Mouse (Mus musculus) embryonic facial prominence, embryonic 15.5 days (tissue): ENCODE measurements around the gene Noc3l. TPM values are rescaled to one million over a fixed set of nuclear protein-coding genes. Genes with fewer than 3 reads are reported as not detected.

Experiments
- ATAC-seq: fragments of 200-750 bp; cut with Nextera tagmentation; 2 replicates; pipeline ENCODE4 v1.8.0; 2017; ENCODE audit warnings: low read depth, moderate TSS enrichment; ENCODE audit not compliant: insufficient number of reproducible peaks, low FRiP score, low TSS enrichment
- H3K27ac ChIP-seq: fragments of 300-500 bp; sonication (generic); replicated peaks from 2 replicates; pipeline ENCODE4 v1.5.1; 2015; ENCODE audit warnings: mild to moderate bottlenecking, inconsistent platforms
- H3K27me3 ChIP-seq: fragments of 300-500 bp; sonication (generic); 2 replicates; pipeline ENCODE4 v1.6.1; 2015; ENCODE audit warnings: inconsistent platforms
- H3K36me3 ChIP-seq: fragments of 300-500 bp; sonication (generic); 2 replicates; pipeline ENCODE4 v1.6.1; 2015; ENCODE audit warnings: mild to moderate bottlenecking, inconsistent platforms
- H3K4me1 ChIP-seq: fragments of 300-500 bp; sonication (generic); 2 replicates; pipeline ENCODE4 v1.6.1; 2015; ENCODE audit warnings: inconsistent platforms
- H3K4me2 ChIP-seq: fragments of 300-500 bp; sonication (generic); replicated peaks from 2 replicates; pipeline ENCODE4 v1.6.1; 2015; ENCODE audit warnings: mild to moderate bottlenecking, inconsistent platforms
- H3K4me3 ChIP-seq: fragments of 300-500 bp; sonication (generic); replicated peaks from 2 replicates; pipeline ENCODE4 v1.5.1; 2015; ENCODE audit warnings: mild to moderate bottlenecking, inconsistent platforms
- H3K9ac ChIP-seq: fragments of 300-500 bp; sonication (generic); 2 replicates; pipeline ENCODE4 v1.6.1; 2015; ENCODE audit warnings: inconsistent platforms
- H3K9me3 ChIP-seq: fragments of 300-500 bp; sonication (generic); replicated peaks from 2 replicates; pipeline ENCODE4 v1.6.1; 2016; ENCODE audit warnings: inconsistent platforms
- WGBS: fragments of 180-500 bp; shearing (Covaris S2); methylation state at CpG from one replicate; pipeline ENCODE4 v1.1.7; 2015; 5-methylcytosine and 5-hydroxymethylcytosine counted together
- polyA plus RNA-seq: library from polyadenylated mRNA; unstranded; fragments of >200 nt; fragmentation: Nextera tagmentation; extraction: Ambion mirVana; gene quantifications from 2 replicates; pipeline ENCODE4 v1.2.1, GENCODE M21; 2015

Gene Noc3l
- polyA plus RNA-seq, 1 experiment from 2014 or later, result 6.1 TPM

DNA sequence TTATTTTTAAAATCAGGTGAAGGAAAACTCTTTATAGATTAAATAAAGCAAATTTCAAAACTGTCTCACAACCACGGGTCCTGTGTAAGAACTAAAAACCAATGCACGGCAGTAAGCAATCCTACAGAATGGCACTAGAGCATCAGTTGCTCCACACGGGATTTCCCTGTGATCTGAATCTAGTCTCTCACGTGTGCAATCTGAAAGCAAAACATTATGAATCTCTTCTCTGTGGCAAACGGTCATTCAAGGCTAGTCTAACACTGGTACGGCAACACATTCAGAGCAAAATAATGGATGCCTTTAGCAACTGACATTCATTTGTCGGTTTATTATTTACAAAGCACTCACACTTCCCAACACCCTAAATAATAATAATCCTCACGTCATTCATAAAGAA, 846 bp downstream of the Noc3l start:
- H3K36me3 ChIP-seq, result peaks cover 20% of the 10 kb centered on the region
- ATAC-seq, result no peak
- WGBS, result 30% methylated on average over 8 of the region's 8 CpGs
- peak overlapping the region; percentile 83 for H3K4me3 ChIP-seq
- H3K27me3 ChIP-seq, result no peaks in the 10 kb centered on the region
- peak overlapping the region; percentile 60 for H3K4me2 ChIP-seq
- no peaks in the 10 kb centered on the region for H3K9me3 ChIP-seq
- peaks cover 10% of the 10 kb centered on the region for H3K4me1 ChIP-seq
- peak overlapping the region; percentile 53 for H3K9ac ChIP-seq
- no peak overlapping the region for H3K27ac ChIP-seq

GRCm38 (mm10) chr19:38798801-38799200, 20.2 kb downstream of the Noc3l start:
- no peak overlapping the region for H3K4me3 ChIP-seq
- no peak for ATAC-seq
- 78% methylated on average over 6 of the region's 6 CpGs for WGBS
- H3K27ac ChIP-seq, result no peak overlapping the region
- H3K4me1 ChIP-seq, result no peaks in the 10 kb centered on the region
- no peaks in the 10 kb centered on the region for H3K9me3 ChIP-seq
- H3K36me3 ChIP-seq, result peaks cover 76% of the 10 kb centered on the region
- no peak overlapping the region for H3K9ac ChIP-seq
- no peak overlapping the region for H3K4me2 ChIP-seq
- no peaks in the 10 kb centered on the region for H3K27me3 ChIP-seq

DNA sequence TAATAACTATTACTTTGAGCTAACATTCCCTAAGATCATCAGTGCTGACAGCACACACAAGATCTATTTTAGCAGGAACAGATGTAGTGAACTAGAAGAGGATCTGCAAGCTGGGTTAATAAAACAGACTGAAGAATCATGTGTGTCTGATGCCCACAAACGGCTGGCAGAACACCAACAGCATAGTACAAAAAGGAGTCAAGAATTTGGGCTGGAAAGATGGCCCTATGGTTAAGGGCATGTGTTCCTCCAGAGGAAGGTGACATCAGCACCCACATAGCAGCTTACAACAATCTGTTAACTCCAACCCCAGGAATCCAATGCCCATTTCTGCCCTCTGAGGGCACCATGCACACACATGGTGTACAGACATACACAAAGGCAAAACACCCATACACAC, 20.7 kb downstream of the Noc3l start:
- WGBS, result 61% methylated on average over 1 of the region's 1 CpGs
- Histone ChIP-seq H3K4me1 (no peaks in the 10 kb centered on the region), H3K9me3 (no peaks in the 10 kb centered on the region), H3K9ac (no peak overlapping the region), H3K27ac (no peak overlapping the region), H3K27me3 (no peaks in the 10 kb centered on the region), H3K36me3 (peaks cover 76% of the 10 kb centered on the region), H3K4me3 (no peak overlapping the region), H3K4me2 (no peak overlapping the region)
- ATAC-seq, result no peak

DNA sequence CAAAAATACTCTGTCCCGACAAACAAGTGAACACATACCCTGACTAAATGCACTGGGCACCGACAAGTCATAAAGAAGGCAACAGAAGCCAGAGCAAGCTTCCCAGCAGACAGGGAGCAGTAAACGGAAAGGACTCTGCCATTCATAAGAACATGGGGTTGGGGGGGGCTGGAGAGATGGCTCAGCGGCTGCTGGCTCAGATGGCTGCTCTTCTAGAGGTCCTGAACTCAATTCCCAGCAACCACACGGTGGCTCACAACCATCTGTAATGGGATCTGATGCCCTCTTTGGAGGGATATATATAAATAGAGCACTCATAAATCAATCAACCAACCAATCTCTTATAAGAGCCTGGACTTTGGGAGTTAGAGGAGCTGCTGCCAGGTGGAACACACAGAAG, 22.5 kb downstream of the Noc3l start:
- ATAC-seq, result no peak
- Histone ChIP-seq H3K36me3 (peaks cover 71% of the 10 kb centered on the region), H3K9ac (no peak overlapping the region), H3K9me3 (no peaks in the 10 kb centered on the region), H3K4me1 (no peaks in the 10 kb centered on the region), H3K27ac (no peak overlapping the region), H3K27me3 (no peaks in the 10 kb centered on the region), H3K4me3 (no peak overlapping the region), H3K4me2 (no peak overlapping the region)
- WGBS, result 86% methylated on average over 5 of the region's 5 CpGs

GRCm38 (mm10) chr19:38793563-38794045, 25.4 kb downstream of the Noc3l start:
- peaks cover 81% of the 10 kb centered on the region for H3K36me3 ChIP-seq
- WGBS, result 92% methylated on average over 7 of the region's 7 CpGs
- H3K27ac ChIP-seq, result no peak overlapping the region
- H3K9me3 ChIP-seq, result no peaks in the 10 kb centered on the region
- H3K4me1 ChIP-seq, result no peaks in the 10 kb centered on the region
- no peak overlapping the region for H3K4me3 ChIP-seq
- H3K9ac ChIP-seq, result no peak overlapping the region
- no peak overlapping the region for H3K4me2 ChIP-seq
- H3K27me3 ChIP-seq, result no peaks in the 10 kb centered on the region
- no peak; the same call in 1 of the 2 replicates for ATAC-seq

- Histone ChIP-seq H3K4me3 (no peak overlapping the region), H3K27ac (no peak overlapping the region), H3K36me3 (peaks cover 38% of the 10 kb centered on the region), H3K9ac (no peak overlapping the region), H3K9me3 (no peaks in the 10 kb centered on the region), H3K4me1 (no peaks in the 10 kb centered on the region), H3K4me2 (no peak overlapping the region), H3K27me3 (no peaks in the 10 kb centered on the region)
- 85% methylated on average over 6 of the region's 6 CpGs for WGBS
- ATAC-seq, result no peak
Observed at GRCm38 (mm10) chr19:38787756-38788155, 31.3 kb downstream of the Noc3l start.

GRCm38 (mm10) chr19:38783542-38783941, 35.5 kb downstream of the Noc3l start:
- no peak for ATAC-seq
- H3K27ac ChIP-seq, result no peak overlapping the region
- H3K9ac ChIP-seq, result no peak overlapping the region
- no peaks in the 10 kb centered on the region for H3K4me1 ChIP-seq
- no peak overlapping the region for H3K4me3 ChIP-seq
- H3K27me3 ChIP-seq, result no peaks in the 10 kb centered on the region
- WGBS, result 76% methylated on average over 9 of the region's 9 CpGs
- peaks cover 11% of the 10 kb centered on the region; the same call in 1 of the 2 replicates for H3K36me3 ChIP-seq
- no peaks in the 10 kb centered on the region for H3K9me3 ChIP-seq
- no peak overlapping the region for H3K4me2 ChIP-seq

DNA sequence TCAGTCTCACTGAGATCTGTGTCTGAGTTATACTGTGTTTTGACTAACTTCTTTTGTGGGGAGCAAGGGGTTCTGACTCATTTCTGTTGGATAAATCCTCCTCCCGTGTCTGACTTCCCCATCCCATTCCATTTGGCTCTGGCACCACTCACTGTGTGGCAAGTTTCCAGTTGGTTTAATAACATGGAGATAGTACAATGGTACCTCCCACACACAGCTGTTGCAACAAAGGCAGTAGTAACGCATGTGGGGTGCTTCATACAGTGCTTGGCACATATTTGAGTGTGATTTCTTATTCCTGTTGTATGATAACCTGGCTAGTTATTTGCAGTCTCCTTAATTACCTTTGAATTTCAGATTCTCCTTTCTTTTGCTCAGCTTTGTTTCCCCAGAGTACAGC, 40.2 kb downstream of the Noc3l start:
- H3K27ac ChIP-seq, result no peak overlapping the region
- no peak overlapping the region for H3K9ac ChIP-seq
- no peaks in the 10 kb centered on the region for H3K9me3 ChIP-seq
- 0 out of 2 replicates have a peak, but pooled peaks cover 4% of the 10 kb centered on the region for H3K36me3 ChIP-seq
- no peak overlapping the region for H3K4me2 ChIP-seq
- 59% methylated on average over 2 of the region's 2 CpGs for WGBS
- H3K4me3 ChIP-seq, result no peak overlapping the region
- H3K4me1 ChIP-seq, result no peaks in the 10 kb centered on the region
- ATAC-seq, result no peak
- no peaks in the 10 kb centered on the region for H3K27me3 ChIP-seq

- no peaks in the 10 kb centered on the region for H3K4me1 ChIP-seq
- WGBS, result 48% methylated on average over 4 of the region's 4 CpGs
Observed at GRCm38 (mm10) chr19:38775548-38775947, 43.5 kb downstream of the Noc3l start.

DNA sequence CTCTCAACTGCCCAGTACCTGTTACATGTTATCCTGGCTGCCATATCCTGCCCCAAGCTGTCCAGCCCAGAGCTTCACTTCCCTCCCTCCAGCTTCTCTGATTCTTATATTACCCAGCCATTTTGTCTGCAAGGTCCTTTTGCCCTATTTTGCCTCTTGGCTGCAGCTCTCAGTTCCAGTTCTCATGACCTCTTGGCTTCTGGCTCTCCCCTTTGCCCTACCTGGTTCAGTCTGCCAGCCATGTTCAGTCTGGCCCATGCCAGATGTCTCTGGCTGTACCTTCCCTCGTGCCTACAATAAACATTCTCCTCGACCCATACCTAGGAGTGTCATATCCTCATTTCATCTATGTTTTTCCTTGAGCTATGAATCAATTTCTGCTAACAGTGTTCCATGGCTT, 52.7 kb downstream of the Noc3l start:
- no peaks in the 10 kb centered on the region for H3K9me3 ChIP-seq
- WGBS, result 78% methylated on average over 2 of the region's 2 CpGs

More at GRCm38 (mm10) chr19:38775548-38775947, 43.5 kb downstream of the Noc3l start:
- Histone ChIP-seq H3K4me2 (no peak overlapping the region), H3K9ac (no peak overlapping the region), H3K9me3 (no peaks in the 10 kb centered on the region), H3K27ac (no peak overlapping the region), H3K4me3 (no peak overlapping the region), H3K36me3 (no peaks in the 10 kb centered on the region), H3K27me3 (no peaks in the 10 kb centered on the region)
- ATAC-seq, result no peak

GRCm38 (mm10) chr19:38760441-38760840, 58.6 kb downstream of the Noc3l start:
- Histone ChIP-seq H3K4me3 (no peak overlapping the region), H3K36me3 (no peaks in the 10 kb centered on the region), H3K27me3 (no peaks in the 10 kb centered on the region), H3K4me2 (no peak overlapping the region), H3K9me3 (no peaks in the 10 kb centered on the region), H3K27ac (no peak overlapping the region), H3K4me1 (peaks cover 4% of the 10 kb centered on the region; the same call in 1 of the 2 replicates), H3K9ac (no peak overlapping the region)
- no peak for ATAC-seq
- 43% methylated on average over 3 of the region's 3 CpGs for WGBS

More for the DNA sequence above, 52.7 kb downstream of the Noc3l start:
- Histone ChIP-seq H3K4me1 (no peaks in the 10 kb centered on the region), H3K27ac (no peak overlapping the region), H3K27me3 (no peaks in the 10 kb centered on the region), H3K36me3 (no peaks in the 10 kb centered on the region), H3K4me3 (no peak overlapping the region), H3K4me2 (no peak overlapping the region), H3K9ac (no peak overlapping the region)
- ATAC-seq, result no peak

DNA sequence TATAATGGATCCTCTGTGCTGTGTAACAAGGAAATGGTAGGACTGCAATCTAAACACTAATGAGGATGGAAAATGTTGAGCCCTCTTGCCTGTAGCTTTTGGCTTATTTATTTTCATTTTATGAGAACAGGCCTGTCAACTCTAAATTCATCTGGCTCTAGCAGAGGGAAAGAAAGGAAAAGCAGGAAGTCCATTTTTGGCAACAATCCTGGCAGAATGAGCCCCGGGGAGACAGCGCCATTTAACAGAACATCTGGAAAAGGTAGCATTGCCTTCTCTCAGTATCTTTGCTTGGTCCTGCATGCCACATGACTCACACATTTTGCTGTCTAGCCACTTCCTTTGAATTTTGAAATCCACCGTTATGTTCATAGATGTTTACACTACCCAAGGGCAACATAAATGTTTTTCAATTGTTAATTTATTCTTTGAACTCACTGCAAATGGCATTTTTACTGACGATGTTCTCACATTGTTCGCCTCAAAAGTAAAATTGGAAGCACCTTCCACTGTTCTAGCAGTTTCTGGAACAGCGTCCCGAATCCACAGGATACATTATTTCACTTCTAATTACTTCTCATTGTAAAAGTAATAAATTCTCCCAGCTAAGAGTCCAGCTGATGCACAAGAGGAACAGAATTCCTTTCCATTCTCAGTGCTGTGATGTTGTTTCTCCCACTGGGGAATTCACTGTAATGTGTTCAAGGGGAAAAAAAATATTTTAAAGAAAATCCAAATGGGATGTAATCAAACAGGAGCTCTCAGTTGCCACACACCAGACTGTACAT, 60.2 kb downstream of the Noc3l start:
- H3K36me3 ChIP-seq, result no peaks in the 10 kb centered on the region
- no peak overlapping the region for H3K4me3 ChIP-seq
- peak overlapping the region; percentile 25 for H3K27ac ChIP-seq
- WGBS, result 34% methylated on average over 7 of the region's 7 CpGs
- H3K9ac ChIP-seq, result no peak overlapping the region
- no peak overlapping the region for H3K4me2 ChIP-seq
- peaks cover 4% of the 10 kb centered on the region; the same call in 1 of the 2 replicates for H3K4me1 ChIP-seq
- ATAC-seq, result no peak
- no peaks in the 10 kb centered on the region for H3K27me3 ChIP-seq
- H3K9me3 ChIP-seq, result no peaks in the 10 kb centered on the region
